Comparison of ENCODE assay signal across 7 mouse cellular contexts in the genomic region with DNA sequence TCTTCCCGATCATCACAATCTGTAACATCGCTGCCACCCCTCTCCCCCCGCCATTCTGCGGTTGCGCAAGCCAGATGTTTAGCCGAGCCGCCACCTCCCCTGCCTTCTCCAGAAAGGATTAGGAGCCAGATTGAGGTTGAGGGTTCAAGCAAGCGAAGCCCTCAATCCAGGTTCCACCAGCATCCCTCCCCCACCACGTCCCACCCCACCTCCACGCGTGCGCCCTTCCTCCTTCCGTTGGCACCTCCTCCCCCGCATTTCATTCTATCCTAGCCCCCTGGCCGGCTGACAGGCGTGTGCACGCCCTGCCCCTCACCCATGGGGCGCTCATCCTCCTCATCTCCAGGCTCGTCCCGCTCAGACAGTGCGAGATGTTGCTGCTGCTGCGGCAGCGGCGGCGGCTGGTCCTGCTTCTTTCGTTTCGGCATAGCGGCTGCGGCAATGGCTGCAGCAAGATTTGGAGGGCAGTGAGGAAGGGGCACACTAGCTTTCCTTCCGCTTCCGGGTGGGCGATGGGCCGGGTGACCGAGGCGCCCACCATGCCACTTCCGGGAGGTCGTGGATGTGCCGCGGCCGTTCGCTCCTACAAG. TPM values are rescaled to one million over a fixed set of nuclear protein-coding genes. Genes with fewer than 3 reads are reported as not detected.
A peak's percentile ranks its signal among the peaks of the same experiment; 100 is the strongest.
DNase-seq lines count a peak whose midpoint lies in the region; ATAC-seq and TF ChIP-seq lines count a peak whose summit lies in the region.

No protein-coding gene starts in this region.

- H3K9ac ChIP-seq in forebrain, embryonic 13.5 days: peak overlapping the region; percentile 79
- H3K9ac ChIP-seq in intestine, embryonic 16.5 days (ENCODE audit: low read depth, low read length): peak overlapping the region; percentile 89
- peak overlapping the region; percentile 80 for H3K9ac ChIP-seq in lung, embryonic 15.5 days

- TF ChIP-seq CTCF in brain, embryonic 14.5 days (IDR thresholded peaks at IDR 0.05; ENCODE audit: borderline replicate concordance, extremely low read depth, insufficient read depth, insufficient read length): no peak

- peak; percentile 82 to 89 for DNase-seq in left cerebral cortex, adult 18-20 months (ENCODE audit: low spot score in 2 of 2)
- no peak for DNase-seq in left cerebral cortex, adult 11 months (ENCODE audit: low spot score)
- peak; percentile 96 for DNase-seq in brain, embryonic 14.5 days (ENCODE audit: low read depth)
- peak; percentile 83 for DNase-seq in right cerebral cortex, postnatal 14 days

- no peaks in the 10 kb centered on the region for H3K27me3 ChIP-seq in forebrain, embryonic 13.5 days
- no peaks in the 10 kb centered on the region for H3K27me3 ChIP-seq in intestine, embryonic 16.5 days (replicated peaks; ENCODE audit: control insufficient read depth, insufficient read depth, low read length)
- no peaks in the 10 kb centered on the region for H3K27me3 ChIP-seq in lung, embryonic 15.5 days

- under 1% methylated on average over 41 of the region's 41 CpGs for WGBS in forebrain, embryonic 13.5 days
- WGBS in intestine, embryonic 16.5 days: under 1% methylated on average over 41 of the region's 41 CpGs
- under 1% methylated on average over 41 of the region's 41 CpGs for WGBS in lung, embryonic 15.5 days

- peak overlapping the region; percentile 93 for H3K4me2 ChIP-seq in forebrain, embryonic 13.5 days
- H3K4me2 ChIP-seq in intestine, embryonic 16.5 days (ENCODE audit: low read depth, low read length): peak overlapping the region; percentile 51
- H3K4me2 ChIP-seq in lung, embryonic 15.5 days: peak overlapping the region; percentile 78

- H3K36me3 ChIP-seq in forebrain, embryonic 13.5 days (ENCODE audit: poor library complexity, severe bottlenecking): peaks cover 46% of the 10 kb centered on the region
- H3K36me3 ChIP-seq in intestine, embryonic 16.5 days (ENCODE audit: control insufficient read depth, insufficient read depth, low read length): peaks cover 10% of the 10 kb centered on the region
- peaks cover 36% of the 10 kb centered on the region for H3K36me3 ChIP-seq in lung, embryonic 15.5 days

- peak overlapping the region; percentile 80 for H3K4me3 ChIP-seq in forebrain, embryonic 13.5 days
- H3K4me3 ChIP-seq in intestine, embryonic 16.5 days (ENCODE audit: low read length): peak overlapping the region; percentile 91
- peak overlapping the region; percentile 90 for H3K4me3 ChIP-seq in lung, embryonic 15.5 days

- no peak; the same call in 1 of the 2 replicates for TF ChIP-seq POLR2A in brain, embryonic 14.5 days (IDR thresholded peaks at IDR 0.05; ENCODE audit: borderline replicate concordance, extremely low read depth, insufficient read depth, insufficient read length, poor library complexity, severe bottlenecking)

- H3K27ac ChIP-seq in forebrain, embryonic 13.5 days: peak overlapping the region; percentile 91
- peak overlapping the region; percentile 96 for H3K27ac ChIP-seq in intestine, embryonic 16.5 days (ENCODE audit: low read length)
- H3K27ac ChIP-seq in lung, embryonic 15.5 days: peak overlapping the region; percentile 98

- peak; percentile 90 for ATAC-seq in forebrain, embryonic 13.5 days
- ATAC-seq in intestine, embryonic 16.5 days: peak; percentile 49
- ATAC-seq in lung, embryonic 15.5 days (ENCODE audit: borderline replicate concordance, extremely low read depth, low FRiP score, low TSS enrichment): peak; percentile 57

- H3K4me1 ChIP-seq in forebrain, embryonic 13.5 days: peaks cover 23% of the 10 kb centered on the region
- H3K4me1 ChIP-seq in intestine, embryonic 16.5 days (ENCODE audit: control insufficient read depth, insufficient read depth, low read length): peaks cover 15% of the 10 kb centered on the region
- peaks cover 18% of the 10 kb centered on the region for H3K4me1 ChIP-seq in lung, embryonic 15.5 days

- no peaks in the 10 kb centered on the region for H3K9me3 ChIP-seq in forebrain, embryonic 13.5 days (replicated peaks)
- H3K9me3 ChIP-seq in intestine, embryonic 16.5 days (ENCODE audit: control insufficient read depth, low read length): no peaks in the 10 kb centered on the region
- H3K9me3 ChIP-seq in lung, embryonic 15.5 days: no peaks in the 10 kb centered on the region

RNA-seq across cellular contexts. Expression of a gene that starts 0.7 kb away (rescaled TPM):
- total RNA-seq in left cerebral cortex, adult 18-20 months (2021): 100 to 1,000 TPM; 195 to 197 TPM
- 31.2 and 52.4 TPM in 2 replicates for polyA plus RNA-seq in brain, embryonic 14.5 days (2012; rRNA removed)
- polyA plus RNA-seq in forebrain, embryonic 13.5 days (2015; fragmentation: Nextera tagmentation; extraction: Ambion mirVana): 50.1 and 54.4 TPM in 2 replicates
- polyA plus RNA-seq in intestine, embryonic 16.5 days (2015; fragmentation: Nextera tagmentation; extraction: Ambion mirVana): 35.8 and 36.4 TPM in 2 replicates
- 49.4 and 50.3 TPM in 2 replicates for polyA plus RNA-seq in lung, embryonic 15.5 days (2015; fragmentation: Nextera tagmentation; extraction: Ambion mirVana)

RNA-seq across cellular contexts. Expression of a gene that starts 1.1 kb away (rescaled TPM):
- total RNA-seq in left cerebral cortex, adult 18-20 months (2021): 10 to 100 TPM; 36.6 to 37.5 TPM
- polyA plus RNA-seq in brain, embryonic 14.5 days (2012; rRNA removed): 72.1 and 81.6 TPM in 2 replicates
- polyA plus RNA-seq in forebrain, embryonic 13.5 days (2015; fragmentation: Nextera tagmentation; extraction: Ambion mirVana): 62.7 and 70.0 TPM in 2 replicates
- 22.5 and 25.9 TPM in 2 replicates for polyA plus RNA-seq in intestine, embryonic 16.5 days (2015; fragmentation: Nextera tagmentation; extraction: Ambion mirVana)
- 29.3 and 32.4 TPM in 2 replicates for polyA plus RNA-seq in lung, embryonic 15.5 days (2015; fragmentation: Nextera tagmentation; extraction: Ambion mirVana)

RNA-seq across cellular contexts. Expression of a gene that starts 9.3 kb away (rescaled TPM):
- total RNA-seq in left cerebral cortex, adult 18-20 months (2021): 10 to 100 TPM; 69.4 to 71.6 TPM
- polyA plus RNA-seq in brain, embryonic 14.5 days (2012; rRNA removed): 78.3 and 89.3 TPM in 2 replicates
- 108 and 120 TPM in 2 replicates for polyA plus RNA-seq in forebrain, embryonic 13.5 days (2015; fragmentation: Nextera tagmentation; extraction: Ambion mirVana)
- polyA plus RNA-seq in intestine, embryonic 16.5 days (2015; fragmentation: Nextera tagmentation; extraction: Ambion mirVana): 88.5 and 90.2 TPM in 2 replicates
- polyA plus RNA-seq in lung, embryonic 15.5 days (2015; fragmentation: Nextera tagmentation; extraction: Ambion mirVana): 71.6 and 87.8 TPM in 2 replicates

RNA-seq across cellular contexts. Expression of a gene that starts 41.5 kb away (rescaled TPM):
- 1 to 10 TPM; 1.5 to 2.2 TPM for total RNA-seq in left cerebral cortex, adult 18-20 months (2021)
- polyA plus RNA-seq in brain, embryonic 14.5 days (2012; rRNA removed): 0.08 and 0.19 TPM in 2 replicates
- polyA plus RNA-seq in forebrain, embryonic 13.5 days (2015; fragmentation: Nextera tagmentation; extraction: Ambion mirVana): 6.3 and 6.5 TPM in 2 replicates
- polyA plus RNA-seq in intestine, embryonic 16.5 days (2015; fragmentation: Nextera tagmentation; extraction: Ambion mirVana): 1.8 TPM in 2 replicates
- polyA plus RNA-seq in lung, embryonic 15.5 days (2015; fragmentation: Nextera tagmentation; extraction: Ambion mirVana): 2.2 and 3.2 TPM in 2 replicates

RNA-seq across cellular contexts. Expression of a gene that starts 53.7 kb away (rescaled TPM):
- total RNA-seq in left cerebral cortex, adult 18-20 months (2021): 10 to 100 TPM; 15.6 to 19.9 TPM
- 5.4 and 9.9 TPM in 2 replicates for polyA plus RNA-seq in brain, embryonic 14.5 days (2012; rRNA removed)
- 5.6 and 5.7 TPM in 2 replicates for polyA plus RNA-seq in forebrain, embryonic 13.5 days (2015; fragmentation: Nextera tagmentation; extraction: Ambion mirVana)
- polyA plus RNA-seq in intestine, embryonic 16.5 days (2015; fragmentation: Nextera tagmentation; extraction: Ambion mirVana): 17.7 and 19.4 TPM in 2 replicates
- polyA plus RNA-seq in lung, embryonic 15.5 days (2015; fragmentation: Nextera tagmentation; extraction: Ambion mirVana): 6.1 and 8.4 TPM in 2 replicates
